Mouse (Mus musculus) adrenal gland, postnatal 14 days (tissue): Measurements from ENCODE around the gene Ptchd3. TPM values are rescaled to one million over a fixed set of nuclear protein-coding genes. Genes with fewer than 3 reads are reported as not detected.

Experiments
- DNase-seq: peaks from one replicate; pipeline ENCODE4 v3.0.0; 2021; ENCODE audit warnings: mixed read lengths
- long read RNA-seq, 2 experiments: library from polyadenylated mRNA; stranded (forward); transcript quantifications; one replicate each; pipeline ENCODE4 v2.0.0; 2021
- total RNA-seq: library from RNA; stranded (reverse); gene quantifications from 2 replicates; pipeline ENCODE4 v1.2.3, GENCODE M21; 2021

Ptchd3 gene
- total RNA-seq: not detected in 2 replicates
- long read RNA-seq, experiment 1: 0 reads
- long read RNA-seq, experiment 2: 0 reads

GRCm38 (mm10) chr11:121829947-121830346 lies at the start of gene Ptchd3:
Gene Ptchd3, plus strand, starts transcription at chr11:121830247.
- no peak for DNase-seq

DNA sequence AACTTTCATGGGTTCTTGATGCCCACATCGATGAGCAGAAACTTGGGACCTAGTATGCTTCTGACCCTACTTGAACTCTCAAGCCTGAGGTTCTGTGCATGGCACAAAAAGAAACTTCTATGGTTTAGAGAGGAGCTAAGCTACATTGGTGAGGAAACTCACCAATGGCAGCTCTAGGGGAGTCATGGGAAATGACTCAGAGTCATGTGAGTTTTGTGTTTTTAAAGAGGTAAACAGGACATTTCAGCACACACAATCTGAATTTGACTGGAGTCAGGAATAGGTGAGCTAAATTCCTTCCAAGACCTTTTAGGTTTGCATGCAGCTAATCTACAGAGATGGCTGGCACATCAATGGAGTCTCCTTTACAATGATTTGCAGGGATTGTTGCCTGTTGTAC lies 48.2 kb upstream of the Ptchd3 start:
- DNase-seq: no peak

DNA sequence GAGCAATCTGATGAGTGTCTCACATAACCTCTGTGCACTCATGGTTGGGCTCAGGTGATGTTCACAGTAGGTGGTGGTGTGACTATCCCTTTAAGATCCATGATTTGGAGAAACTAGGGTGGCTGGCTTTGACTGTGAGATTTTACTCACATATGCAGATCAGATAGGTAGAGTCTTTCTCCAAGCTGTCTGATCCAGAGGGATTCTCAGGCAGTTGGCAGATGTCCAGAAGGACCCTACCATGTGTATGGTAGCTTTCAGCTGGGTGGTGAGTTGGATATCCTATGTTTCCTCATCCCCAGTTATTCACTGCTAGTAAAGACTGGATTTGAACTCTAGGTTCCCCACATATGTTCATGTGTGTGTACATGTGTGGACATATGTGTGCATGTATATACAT lies 42.6 kb upstream of the Ptchd3 start:
- DNase-seq: no peak

GRCm38 (mm10) chr11:121789566-121789965 lies 40.5 kb upstream of the Ptchd3 start:
- no peak for DNase-seq

DNA sequence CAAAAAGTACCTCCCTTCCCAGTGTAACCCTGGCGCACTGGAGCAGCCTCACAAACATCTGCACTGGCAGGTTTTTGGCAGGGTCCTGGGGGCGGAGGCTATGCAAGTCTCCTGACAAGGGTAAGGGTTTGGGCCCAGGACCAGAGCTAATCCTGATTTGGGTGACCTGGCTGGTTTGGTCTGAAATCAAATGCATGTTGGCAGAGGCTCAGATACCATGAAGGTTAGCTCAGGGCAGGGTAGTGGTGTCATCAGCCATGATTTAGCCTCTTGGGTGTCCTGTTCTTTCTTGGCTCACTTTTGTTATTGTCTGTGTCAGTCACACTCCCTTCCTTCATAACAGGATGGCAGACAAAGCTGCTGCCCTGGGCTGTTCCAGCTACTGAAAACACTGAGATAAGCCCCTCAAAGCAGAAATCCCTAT lies 39.4 kb upstream of the Ptchd3 start:
- DNase-seq: peak; percentile 79

- DNase-seq: no peak
Observed at GRCm38 (mm10) chr11:121791446-121791845, 38.6 kb upstream of the Ptchd3 start.

DNA sequence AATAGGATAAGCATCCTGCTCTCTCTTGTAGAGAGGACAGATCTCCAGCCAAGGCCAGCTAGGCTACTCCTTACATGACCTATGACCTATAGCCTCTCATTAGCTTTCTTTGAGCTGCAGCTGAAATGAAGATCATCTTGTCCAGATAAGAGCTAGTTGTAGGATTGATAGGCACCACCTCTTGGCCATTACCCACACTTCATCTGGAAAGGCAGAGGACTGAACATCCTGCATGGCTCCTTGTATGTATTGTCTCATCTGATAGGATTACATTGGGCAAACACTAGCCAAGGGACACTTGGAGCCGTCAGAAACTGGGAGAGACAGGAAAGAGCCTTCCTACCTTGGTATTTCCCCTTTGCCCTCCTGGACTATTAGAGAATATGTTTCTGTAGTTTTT lies 38.1 kb upstream of the Ptchd3 start:
- no peak for DNase-seq

GRCm38 (mm10) chr11:121793530-121793929 lies 36.5 kb upstream of the Ptchd3 start:
- no peak for DNase-seq

DNA sequence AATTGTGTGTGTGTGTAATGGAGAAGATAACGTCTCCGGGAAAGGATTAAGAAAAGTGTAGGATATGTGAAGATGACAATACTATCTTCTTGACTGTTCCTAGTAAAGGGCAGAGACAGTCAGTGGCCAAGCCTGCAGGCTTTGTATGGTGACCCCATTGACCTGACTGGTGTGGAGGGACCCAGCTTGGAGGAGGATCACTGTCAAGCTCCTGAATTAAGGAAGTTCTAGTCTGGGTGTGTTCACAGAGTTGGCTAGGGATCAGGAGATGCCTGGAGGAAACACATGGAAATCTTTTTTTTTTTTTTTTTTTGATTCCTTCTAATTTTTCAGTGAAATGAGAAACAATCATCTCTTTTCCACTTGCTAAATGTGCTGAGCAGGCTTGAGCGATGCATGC lies 35.9 kb upstream of the Ptchd3 start:
- no peak for DNase-seq

DNA sequence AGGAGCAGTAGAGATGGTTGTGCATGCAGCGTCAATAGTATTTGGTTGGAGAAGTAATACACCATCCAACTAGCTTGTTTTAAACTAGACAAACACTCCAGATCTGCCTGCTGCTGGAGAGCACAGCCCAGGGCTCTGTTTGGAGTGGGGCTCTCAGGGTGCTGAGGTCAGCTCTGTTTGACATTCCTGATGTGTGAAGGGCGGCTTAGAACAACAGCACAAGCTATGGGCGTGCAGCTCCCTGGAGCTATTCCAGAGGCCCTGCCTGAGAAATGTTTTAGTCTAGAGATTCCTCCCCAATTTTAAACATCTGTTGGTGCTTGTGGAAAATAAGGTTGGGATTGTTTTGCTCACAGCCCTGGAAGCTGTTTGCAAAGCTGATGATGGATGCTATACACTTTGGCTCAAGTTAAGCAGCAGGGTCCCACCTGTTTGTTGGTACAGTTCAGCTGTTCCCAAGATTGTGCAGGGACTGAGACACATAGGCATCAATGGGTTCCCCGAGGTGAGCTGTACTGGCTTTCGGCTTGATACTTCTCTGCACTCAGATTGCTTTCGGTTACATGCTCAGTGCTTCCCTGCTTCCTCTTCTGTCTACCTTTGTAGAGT lies 35.4 kb upstream of the Ptchd3 start:
- no peak for DNase-seq

DNA sequence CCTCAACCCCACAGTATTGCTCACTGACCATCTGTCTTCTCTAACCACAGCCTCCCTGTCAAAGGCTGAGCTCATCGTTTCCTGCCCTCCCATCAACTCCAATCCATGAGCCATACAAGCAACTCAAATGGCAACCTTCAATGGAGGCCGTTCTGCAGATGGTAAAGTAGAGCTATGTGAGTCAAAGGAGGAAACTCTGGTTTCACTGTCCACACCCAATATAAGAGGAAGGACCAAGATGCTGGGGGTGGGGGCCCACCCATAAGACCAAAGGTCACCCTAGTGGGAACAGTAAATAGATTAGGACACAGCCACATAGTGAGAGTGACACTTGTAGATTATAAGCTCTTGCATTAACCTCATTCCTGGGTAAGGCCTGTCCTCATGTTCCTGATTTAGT lies 34.1 kb upstream of the Ptchd3 start:
- DNase-seq: no peak

- DNase-seq: no peak
Observed at GRCm38 (mm10) chr11:121798591-121798990, 31.5 kb upstream of the Ptchd3 start.

GRCm38 (mm10) chr11:121799746-121800299 lies 30.2 kb upstream of the Ptchd3 start:
- DNase-seq: no peak

GRCm38 (mm10) chr11:121802743-121803142 lies 27.3 kb upstream of the Ptchd3 start:
- no peak for DNase-seq

GRCm38 (mm10) chr11:121804258-121805027 lies 25.6 kb upstream of the Ptchd3 start:
- peak; percentile 35 for DNase-seq

- peak; percentile 88 for DNase-seq
Observed at GRCm38 (mm10) chr11:121808204-121808852, 21.7 kb upstream of the Ptchd3 start.

DNA sequence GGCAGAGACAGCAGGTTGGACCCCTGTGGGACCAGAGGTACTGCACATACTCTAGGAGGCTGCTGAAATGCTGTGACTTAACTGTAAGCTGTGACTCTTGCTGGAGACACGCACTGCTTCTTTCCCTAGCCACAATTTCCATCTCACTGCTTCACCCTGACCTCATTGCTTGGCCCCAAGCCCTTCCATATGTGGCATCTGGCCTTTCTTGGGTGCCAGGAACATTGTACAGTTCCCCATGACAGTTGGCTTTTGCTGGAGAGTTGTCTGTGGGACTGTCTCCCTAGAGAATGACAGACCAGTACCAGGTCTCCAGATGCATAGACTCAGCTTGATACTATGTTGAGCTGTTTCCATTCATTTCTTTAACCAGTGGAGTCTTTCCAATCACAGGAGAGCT lies 21.2 kb upstream of the Ptchd3 start:
- DNase-seq: no peak

DNA sequence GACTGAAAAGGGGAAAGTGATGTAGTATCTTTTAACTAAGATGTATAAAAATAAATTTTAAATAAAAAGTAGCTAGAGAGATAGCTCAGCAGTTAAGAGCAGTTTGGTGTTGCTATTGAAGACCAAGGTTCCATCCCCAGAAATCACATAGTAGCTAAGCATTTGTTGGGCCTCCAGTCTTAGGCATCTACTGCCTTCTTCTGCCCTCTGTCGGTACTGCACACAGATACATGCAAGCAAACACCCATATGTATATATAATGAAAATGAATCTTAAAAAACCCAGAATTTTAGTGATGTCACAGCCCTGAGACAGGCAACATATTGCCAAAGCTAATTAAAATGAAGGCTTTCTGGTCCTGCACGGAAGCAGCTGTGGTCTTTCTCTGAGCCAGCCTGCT lies 15.9 kb downstream of the Ptchd3 start:
- DNase-seq: no peak

DNA sequence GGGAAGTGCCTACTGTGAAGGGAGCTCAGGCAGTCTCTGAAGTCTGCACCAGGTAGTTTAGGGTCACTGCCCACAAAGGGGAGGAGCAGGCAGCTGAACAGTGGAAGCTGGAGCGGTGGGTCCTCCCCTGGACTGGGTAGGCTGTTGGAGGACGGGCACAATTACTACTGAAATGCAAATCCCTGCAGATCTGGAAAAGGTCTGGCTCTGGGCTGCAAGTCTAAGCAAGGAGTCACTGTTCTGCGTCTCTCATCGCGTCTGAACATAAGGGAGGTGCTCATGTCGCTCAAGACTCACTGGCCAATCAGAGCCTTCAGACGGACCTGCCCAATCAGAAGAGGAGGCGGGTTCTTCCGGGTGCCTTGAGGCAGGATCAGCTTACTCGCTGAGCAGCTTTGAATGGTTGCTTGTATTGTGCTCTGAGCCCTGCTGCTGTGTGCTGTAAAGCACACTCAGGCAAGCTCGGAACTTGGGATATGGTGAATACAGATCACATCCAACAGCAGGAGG lies 17.8 kb downstream of the Ptchd3 start:
- peak; percentile 89 for DNase-seq
